Mouse (Mus musculus): ENCODE results near the gene Cox7b. TPM values are rescaled to one million over a fixed set of nuclear protein-coding genes. Genes with fewer than 3 reads are reported as not detected.
"Not testable (repeated sequence)": the region's sequence is repeated elsewhere in the genome, so short reads cannot be mapped to it uniquely, and the experiment has no call there.

Cox7b gene
- polyA plus RNA-seq (2014; fragmentation: Nextera tagmentation; extraction: Ambion mirVana) = 417 and 481 TPM in 2 replicates

DNA sequence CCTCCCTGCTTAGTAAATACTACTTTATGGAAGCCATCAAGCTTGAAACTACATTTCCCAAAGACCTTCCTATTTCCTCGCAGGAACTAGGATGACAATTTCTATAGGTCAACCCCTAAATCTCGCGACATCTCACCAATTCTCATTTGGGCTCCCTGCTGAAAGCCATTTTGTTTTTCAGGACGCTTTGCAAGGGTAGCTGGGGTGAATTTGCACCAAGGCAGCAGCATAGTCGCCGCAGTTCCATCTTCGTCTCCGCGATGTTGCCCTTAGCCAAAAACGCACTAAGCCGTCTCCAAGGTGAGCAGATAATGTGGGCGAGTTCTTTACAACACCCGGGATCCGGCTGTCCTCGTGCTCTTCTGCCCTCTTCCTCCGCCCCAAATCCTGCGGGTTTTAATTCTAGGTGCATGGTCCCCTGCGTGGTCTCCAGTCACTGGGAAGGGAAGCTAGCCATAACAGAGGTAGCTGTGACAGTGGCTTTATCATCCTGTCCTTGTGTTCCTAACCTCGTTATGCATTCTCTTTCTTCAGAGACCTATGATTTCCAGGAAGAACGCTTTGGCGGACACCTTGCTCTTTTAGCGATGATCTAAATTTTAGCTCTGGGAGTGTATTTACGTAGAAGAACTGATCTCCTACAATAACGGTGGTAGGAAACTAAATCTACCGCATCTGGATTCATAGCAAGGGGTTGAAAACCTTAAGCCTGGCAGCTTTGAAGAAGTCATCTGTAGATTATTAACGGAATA lies at the start of gene Cox7b:
TSS of gene Cox7b (plus strand) at position 130 of the 752 bp plus-strand sequence.
- 0 out of 2 replicates have a peak, but pooled peaks cover 12% of the 10 kb centered on the region for H3K36me3 ChIP-seq (ENCODE audit: control insufficient read depth, insufficient read depth, low read length)
- peak; percentile 96 for DNase-seq (ENCODE audit: low spot score)
- H3K27me3 ChIP-seq (replicated peaks; ENCODE audit: control insufficient read depth, insufficient read depth, low read length) = no peaks in the 10 kb centered on the region
- no peaks in the 10 kb centered on the region for H3K4me1 ChIP-seq (ENCODE audit: control insufficient read depth, insufficient read depth, low read length)
- H3K9ac ChIP-seq (ENCODE audit: low read depth, low read length) = peak within 1 kb of the TSS; percentile 72
- H3K27ac ChIP-seq (replicated peaks; ENCODE audit: low read depth, low read length) = peak within 1 kb of the TSS; percentile 86
- H3K4me2 ChIP-seq (ENCODE audit: low read depth, low read length) = peak within 1 kb of the TSS; percentile 50
- 21% methylated on average over 26 of the region's 26 CpGs for WGBS
- peak; percentile 42; the same call in 1 of the 2 replicates for ATAC-seq (ENCODE audit: low read depth)
- peak within 1 kb of the TSS; percentile 55 for H3K4me3 ChIP-seq (ENCODE audit: low read depth, low read length)
- H3K9me3 ChIP-seq (ENCODE audit: control insufficient read depth, low read length) = no peaks in the 10 kb centered on the region

DNA sequence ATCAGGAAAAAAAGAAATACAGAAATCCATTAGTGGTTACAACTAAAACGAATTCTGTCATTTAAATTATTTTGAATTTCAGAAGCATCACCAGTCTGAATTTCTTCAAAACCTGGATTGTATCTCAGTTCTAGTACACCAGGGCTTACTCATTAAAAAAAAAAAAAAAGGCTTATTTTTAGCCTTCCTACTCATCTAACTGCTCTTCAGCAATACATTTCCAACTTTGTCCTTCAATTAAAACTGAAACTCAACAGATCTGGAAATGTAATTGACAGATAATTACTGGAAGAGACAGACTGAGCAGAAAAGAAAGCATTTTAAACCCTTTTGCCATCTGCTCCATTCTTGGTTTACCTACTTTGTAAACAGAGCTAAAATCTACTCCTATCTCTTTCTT lies 13.9 kb upstream of the Cox7b start:
- H3K27ac ChIP-seq (replicated peaks; ENCODE audit: low read depth, low read length) = no peak overlapping the region
- no peak overlapping the region for H3K4me3 ChIP-seq (ENCODE audit: low read depth, low read length)
- H3K36me3 ChIP-seq (ENCODE audit: control insufficient read depth, insufficient read depth, low read length) = peaks cover 9% of the 10 kb centered on the region; the same call in 1 of the 2 replicates
- H3K4me2 ChIP-seq (ENCODE audit: low read depth, low read length) = no peak overlapping the region
- H3K4me1 ChIP-seq (ENCODE audit: control insufficient read depth, insufficient read depth, low read length) = no peaks in the 10 kb centered on the region
- DNase-seq (ENCODE audit: low spot score) (no peak), ATAC-seq (ENCODE audit: low read depth) (no peak)
- no peak overlapping the region for H3K9ac ChIP-seq (ENCODE audit: low read depth, low read length)
- no peaks in the 10 kb centered on the region for H3K27me3 ChIP-seq (replicated peaks; ENCODE audit: control insufficient read depth, insufficient read depth, low read length)
- WGBS = 75% methylated on average over 1 of the region's 1 CpGs
- H3K9me3 ChIP-seq (ENCODE audit: control insufficient read depth, low read length) = no peaks in the 10 kb centered on the region

DNA sequence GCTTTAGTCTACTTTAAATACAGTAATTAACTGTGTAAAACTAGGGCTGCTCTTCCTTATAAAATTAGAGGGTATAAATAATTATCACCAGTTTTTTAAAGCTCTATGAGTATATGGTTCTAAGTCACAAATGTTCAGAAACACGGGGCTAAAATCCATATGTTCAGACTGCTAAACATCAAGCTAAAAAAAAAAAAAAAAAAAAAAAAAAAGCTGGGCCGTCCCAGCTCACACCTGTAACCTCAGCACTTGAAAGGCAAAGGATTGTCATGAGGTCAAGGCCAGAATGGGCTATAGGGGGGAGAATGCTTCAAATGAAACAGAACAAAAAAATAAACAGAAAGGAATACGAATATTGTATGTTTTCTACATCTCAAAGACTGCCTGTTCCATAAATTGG lies 4.7 kb upstream of the Cox7b start:
- no peaks in the 10 kb centered on the region for H3K4me1 ChIP-seq (ENCODE audit: control insufficient read depth, insufficient read depth, low read length)
- H3K4me2 ChIP-seq (ENCODE audit: low read depth, low read length) = peak overlapping the region; percentile 51
- H3K27ac ChIP-seq (replicated peaks; ENCODE audit: low read depth, low read length) = no peak overlapping the region; the same call in 1 of the 2 replicates
- no peak for ATAC-seq (ENCODE audit: low read depth)
- H3K36me3 ChIP-seq (ENCODE audit: control insufficient read depth, insufficient read depth, low read length) = no peaks in the 10 kb centered on the region
- H3K27me3 ChIP-seq (replicated peaks; ENCODE audit: control insufficient read depth, insufficient read depth, low read length) = no peaks in the 10 kb centered on the region
- H3K9me3 ChIP-seq (ENCODE audit: control insufficient read depth, low read length) = no peaks in the 10 kb centered on the region
- 18% methylated on average over 3 of the region's 3 CpGs for WGBS
- DNase-seq (ENCODE audit: low spot score) = no peak
- H3K4me3 ChIP-seq (ENCODE audit: low read depth, low read length) = peak overlapping the region; percentile 60
- H3K9ac ChIP-seq (ENCODE audit: low read depth, low read length) = peak overlapping the region; percentile 69

DNA sequence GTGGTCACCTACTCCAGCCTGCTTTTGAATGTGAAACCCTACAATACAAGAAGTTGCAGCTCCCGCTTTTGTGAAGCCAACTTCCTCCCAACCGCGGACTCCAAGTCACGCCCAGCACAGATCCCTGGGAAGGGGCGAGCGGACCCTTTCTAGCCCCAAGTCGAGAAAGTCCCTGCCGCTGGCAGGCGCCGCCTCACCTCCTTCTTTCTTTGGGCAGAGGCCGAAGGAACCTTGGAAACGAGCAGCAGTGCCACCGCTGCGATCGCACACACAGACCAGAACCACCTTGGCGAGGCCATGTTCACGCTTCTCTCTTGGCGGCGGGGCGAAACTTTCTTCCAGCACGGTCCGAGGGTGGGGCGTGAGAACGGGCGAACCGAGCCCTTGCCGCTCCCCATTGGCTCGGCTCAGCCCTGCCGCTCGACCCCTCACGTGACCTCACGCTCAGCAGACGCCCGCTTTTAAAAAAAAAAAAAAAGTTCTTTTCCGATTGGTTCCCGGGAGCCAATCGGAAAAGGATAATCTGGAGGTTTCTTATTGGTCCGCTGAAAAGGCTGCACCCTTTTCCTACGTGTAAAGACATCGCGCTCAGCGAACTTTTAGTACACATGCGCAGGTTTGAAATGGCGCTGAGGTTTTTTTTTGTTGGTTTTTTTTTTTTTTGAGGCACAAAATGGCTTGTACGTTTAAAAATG lies 3.9 kb upstream of the Cox7b start, which contains the start of gene Magt1:
TSS of gene Magt1 (minus strand) at position 442 of the 695 bp plus-strand sequence.
- Histone ChIP-seq H3K4me1 (ENCODE audit: control insufficient read depth, insufficient read depth, low read length) (no peaks in the 10 kb centered on the region), H3K27ac (replicated peaks; ENCODE audit: low read depth, low read length) (peak within 1 kb of the TSS; percentile 85), H3K27me3 (replicated peaks; ENCODE audit: control insufficient read depth, insufficient read depth, low read length) (no peaks in the 10 kb centered on the region), H3K9me3 (ENCODE audit: control insufficient read depth, low read length) (no peaks in the 10 kb centered on the region), H3K4me2 (ENCODE audit: low read depth, low read length) (peak within 1 kb of the TSS; percentile 54), H3K36me3 (ENCODE audit: control insufficient read depth, insufficient read depth, low read length) (no peaks in the 10 kb centered on the region), H3K4me3 (ENCODE audit: low read depth, low read length) (peak within 1 kb of the TSS; percentile 60), H3K9ac (ENCODE audit: low read depth, low read length) (peak within 1 kb of the TSS; percentile 69)
- ATAC-seq (ENCODE audit: low read depth) (peak; percentile 96), DNase-seq (ENCODE audit: low spot score) (peak; percentile 97)
- WGBS = 20% methylated on average over 37 of the region's 45 CpGs

DNA sequence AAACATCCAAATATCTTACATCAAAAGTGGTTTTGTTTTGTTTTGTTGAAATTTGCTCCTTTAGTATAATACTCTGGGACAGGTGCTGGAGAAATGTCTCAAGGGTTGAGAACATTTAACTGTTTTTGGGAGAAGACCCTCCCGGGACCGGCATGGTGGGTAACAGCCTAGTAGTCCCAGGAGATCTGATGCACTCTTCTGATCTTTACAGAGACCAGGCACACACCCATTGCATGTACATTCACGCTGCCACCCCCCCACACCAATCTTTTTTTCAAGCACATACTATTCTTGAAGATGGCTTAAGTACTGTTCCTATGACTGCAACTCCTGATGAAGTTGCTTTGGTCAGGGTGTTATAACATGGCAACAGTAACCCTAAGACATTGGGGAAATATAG lies 2.9 kb upstream of the Cox7b start:
- peak overlapping the region; percentile 54 for H3K4me2 ChIP-seq (ENCODE audit: low read depth, low read length)
- ATAC-seq (ENCODE audit: low read depth) = no peak
- WGBS = 73% methylated on average over 3 of the region's 3 CpGs
- no peak for DNase-seq (ENCODE audit: low spot score)
- H3K4me3 ChIP-seq (ENCODE audit: low read depth, low read length) = peak overlapping the region; percentile 60; the same call in 1 of the 2 replicates
- no peaks in the 10 kb centered on the region for H3K36me3 ChIP-seq (ENCODE audit: control insufficient read depth, insufficient read depth, low read length)
- H3K9me3 ChIP-seq (ENCODE audit: control insufficient read depth, low read length) = no peaks in the 10 kb centered on the region
- peak overlapping the region; percentile 58 for H3K9ac ChIP-seq (ENCODE audit: low read depth, low read length)
- H3K27me3 ChIP-seq (replicated peaks; ENCODE audit: control insufficient read depth, insufficient read depth, low read length) = no peaks in the 10 kb centered on the region
- H3K27ac ChIP-seq (replicated peaks; ENCODE audit: low read depth, low read length) = peak overlapping the region; percentile 81; the same call in 1 of the 2 replicates
- H3K4me1 ChIP-seq (ENCODE audit: control insufficient read depth, insufficient read depth, low read length) = no peaks in the 10 kb centered on the region

DNA sequence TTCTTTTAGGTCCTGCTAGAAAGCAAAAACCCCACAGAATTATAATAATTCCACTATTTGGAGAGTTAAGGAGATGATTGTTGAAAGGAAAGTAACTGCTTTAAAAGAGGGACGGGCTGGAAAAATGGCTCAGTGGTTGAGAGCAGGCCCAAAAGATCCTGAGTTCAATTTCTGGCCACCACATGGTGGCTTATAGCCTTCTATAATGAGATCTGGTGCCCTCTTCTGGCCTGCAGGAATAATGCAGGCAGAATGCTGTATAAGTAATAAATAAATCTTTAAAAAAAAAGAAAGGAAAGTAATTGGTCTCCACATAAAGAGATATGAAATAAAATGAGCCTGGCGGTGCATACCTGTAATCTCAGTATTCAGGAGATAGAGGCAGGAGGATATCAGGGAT lies 2.3 kb upstream of the Cox7b start:
- no peaks in the 10 kb centered on the region for H3K4me1 ChIP-seq (ENCODE audit: control insufficient read depth, insufficient read depth, low read length)
- H3K4me2 ChIP-seq (ENCODE audit: low read depth, low read length) = no peak overlapping the region
- 18% methylated on average over 2 of the region's 2 CpGs for WGBS

DNA sequence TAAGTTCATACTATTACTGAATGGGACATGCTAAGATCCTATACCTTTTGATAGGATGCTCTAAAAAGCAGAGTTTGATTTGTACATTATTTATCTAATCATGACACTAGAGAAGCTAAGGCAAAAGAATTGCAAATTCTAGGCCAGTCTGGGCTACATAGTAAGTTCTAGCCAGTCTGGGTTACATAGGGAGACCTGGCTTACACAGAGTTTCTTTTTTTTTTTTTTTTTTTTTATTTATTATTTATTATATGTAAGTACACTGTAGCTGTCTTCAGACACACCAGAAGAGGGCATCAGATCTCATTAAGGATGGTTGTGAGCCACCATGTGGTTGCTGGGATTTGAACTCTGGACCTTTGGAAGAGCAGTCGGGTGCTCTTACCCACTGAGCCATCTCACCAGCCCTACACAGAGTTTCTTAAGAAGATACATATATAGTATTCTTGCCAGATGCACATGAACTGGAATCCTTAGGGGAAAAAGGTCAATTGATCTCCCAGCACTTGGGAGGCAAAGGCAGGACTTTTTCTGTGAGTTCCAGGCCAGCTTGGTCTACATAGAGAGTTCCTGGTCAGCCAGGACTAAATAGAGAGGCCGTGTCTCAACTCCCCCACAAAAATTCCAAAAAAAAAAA lies 641 bp upstream of the Cox7b start:
- H3K36me3 ChIP-seq (ENCODE audit: control insufficient read depth, insufficient read depth, low read length) = 0 out of 2 replicates have a peak, but pooled peaks cover 12% of the 10 kb centered on the region
- not testable (repeated sequence) for H3K4me3 ChIP-seq (ENCODE audit: low read depth, low read length); H3K27me3 ChIP-seq (replicated peaks; ENCODE audit: control insufficient read depth, insufficient read depth, low read length); DNase-seq (ENCODE audit: low spot score); H3K4me1 ChIP-seq (ENCODE audit: control insufficient read depth, insufficient read depth, low read length); ATAC-seq (ENCODE audit: low read depth); H3K9ac ChIP-seq (ENCODE audit: low read depth, low read length); H3K9me3 ChIP-seq (ENCODE audit: control insufficient read depth, low read length); H3K27ac ChIP-seq (replicated peaks; ENCODE audit: low read depth, low read length)
- WGBS = 55% methylated on average over 2 of the region's 2 CpGs
- H3K4me2 ChIP-seq (ENCODE audit: low read depth, low read length) = peak overlapping the region; percentile 29; the same call in 1 of the 2 replicates

More for the DNA sequence above, 2.3 kb upstream of the Cox7b start:
- DNase-seq (ENCODE audit: low spot score) (peak; percentile 63), ATAC-seq (ENCODE audit: low read depth) (no peak)
- H3K27ac ChIP-seq (replicated peaks; ENCODE audit: low read depth, low read length) = no peak overlapping the region
- H3K4me3 ChIP-seq (ENCODE audit: low read depth, low read length) = no peak overlapping the region
- H3K27me3 ChIP-seq (replicated peaks; ENCODE audit: control insufficient read depth, insufficient read depth, low read length) = no peaks in the 10 kb centered on the region
- H3K9me3 ChIP-seq (ENCODE audit: control insufficient read depth, low read length) = no peaks in the 10 kb centered on the region
- H3K36me3 ChIP-seq (ENCODE audit: control insufficient read depth, insufficient read depth, low read length) = no peaks in the 10 kb centered on the region
- no peak overlapping the region for H3K9ac ChIP-seq (ENCODE audit: low read depth, low read length)

DNA sequence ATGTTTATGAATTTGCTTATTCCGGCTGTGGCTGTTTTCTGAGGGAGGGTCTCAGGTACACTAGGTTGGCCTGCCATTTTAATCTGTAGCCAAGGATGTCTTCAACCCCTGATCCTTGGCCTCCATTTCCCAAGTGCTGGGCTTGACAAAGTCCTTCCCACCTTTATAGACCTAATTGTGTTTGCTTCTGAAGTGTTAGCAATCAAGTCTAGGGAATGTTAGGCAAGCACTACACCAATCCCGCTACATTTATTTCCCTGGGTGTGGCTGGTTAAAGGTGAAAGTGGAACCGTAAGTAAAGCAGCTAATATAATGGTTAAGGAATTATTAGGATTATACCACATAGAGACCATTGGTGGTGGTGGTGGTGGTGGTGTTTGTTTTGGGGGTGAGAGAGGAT lies 1.6 kb downstream of the Cox7b start:
- Histone ChIP-seq H3K4me1 (ENCODE audit: control insufficient read depth, insufficient read depth, low read length) (no peaks in the 10 kb centered on the region), H3K9ac (ENCODE audit: low read depth, low read length) (no peak overlapping the region), H3K27me3 (replicated peaks; ENCODE audit: control insufficient read depth, insufficient read depth, low read length) (no peaks in the 10 kb centered on the region), H3K4me3 (ENCODE audit: low read depth, low read length) (no peak overlapping the region), H3K4me2 (ENCODE audit: low read depth, low read length) (peak overlapping the region; percentile 50), H3K36me3 (ENCODE audit: control insufficient read depth, insufficient read depth, low read length) (peaks cover 22% of the 10 kb centered on the region; the same call in 1 of the 2 replicates), H3K9me3 (ENCODE audit: control insufficient read depth, low read length) (no peaks in the 10 kb centered on the region), H3K27ac (replicated peaks; ENCODE audit: low read depth, low read length) (no peak overlapping the region)
- DNase-seq (ENCODE audit: low spot score) = no peak
- no peak for ATAC-seq (ENCODE audit: low read depth)
- WGBS = 82% methylated on average over 3 of the region's 3 CpGs

Measured in embryonic facial prominence, embryonic 14.5 days (tissue).